Mouse (Mus musculus) liver, embryonic 12.5 days (tissue): ENCODE data around the gene Smyd4. TPM values are rescaled to one million over a fixed set of nuclear protein-coding genes. Genes with fewer than 3 reads are reported as not detected.

Experiments
- ATAC-seq: fragments of 200-750 bp; cut with Nextera tagmentation; 2 replicates; pipeline ENCODE4 v1.8.0; 2017; ENCODE audit warnings: moderate number of reproducible peaks, mild to moderate bottlenecking, moderate library complexity
- H3K27ac ChIP-seq: fragments of 300-500 bp; sonication (generic); 2 replicates; pipeline ENCODE4 v1.5.1; 2016; ENCODE audit warnings: mild to moderate bottlenecking
- H3K27me3 ChIP-seq: fragments of 300-500 bp; sonication (generic); replicated peaks from 2 replicates; pipeline ENCODE4 v1.6.1; 2016; ENCODE audit warnings: mild to moderate bottlenecking, moderate library complexity
- H3K36me3 ChIP-seq: fragments of 300-500 bp; sonication (generic); 2 replicates; pipeline ENCODE4 v1.6.1; 2016; ENCODE audit warnings: mild to moderate bottlenecking, moderate library complexity
- H3K4me1 ChIP-seq: fragments of 300-500 bp; sonication (generic); 2 replicates; pipeline ENCODE4 v1.6.1; 2016
- H3K4me2 ChIP-seq: fragments of 300-500 bp; sonication (generic); 2 replicates; pipeline ENCODE4 v1.6.1; 2016; ENCODE audit warnings: mild to moderate bottlenecking, moderate library complexity
- H3K4me3 ChIP-seq: fragments of 300-500 bp; sonication (generic); 2 replicates; pipeline ENCODE4 v1.5.1; 2016; ENCODE audit warnings: mild to moderate bottlenecking, moderate library complexity
- H3K9ac ChIP-seq: fragments of 300-500 bp; sonication (generic); 2 replicates; pipeline ENCODE4 v1.6.1; 2016; ENCODE audit warnings: mild to moderate bottlenecking, moderate library complexity
- H3K9me3 ChIP-seq: fragments of 300-500 bp; sonication (generic); replicated peaks from 2 replicates; pipeline ENCODE4 v1.6.1; 2016; ENCODE audit warnings: mild to moderate bottlenecking, moderate library complexity
- WGBS: fragments of 180-500 bp; shearing (Covaris S2); methylation state at CpG from one replicate; pipeline ENCODE4 v1.1.7; 2016; ENCODE audit not compliant: insufficient replicate concordance; 5-methylcytosine and 5-hydroxymethylcytosine counted together
- polyA plus RNA-seq: library from polyadenylated mRNA; unstranded; fragments of >200 nt; fragmentation: Nextera tagmentation; extraction: Ambion mirVana; gene quantifications from 2 replicates; pipeline ENCODE4 v1.2.1, GENCODE M21; 2016

The Smyd4 gene
- polyA plus RNA-seq, result 6.9 and 8.6 TPM in 2 replicates

DNA sequence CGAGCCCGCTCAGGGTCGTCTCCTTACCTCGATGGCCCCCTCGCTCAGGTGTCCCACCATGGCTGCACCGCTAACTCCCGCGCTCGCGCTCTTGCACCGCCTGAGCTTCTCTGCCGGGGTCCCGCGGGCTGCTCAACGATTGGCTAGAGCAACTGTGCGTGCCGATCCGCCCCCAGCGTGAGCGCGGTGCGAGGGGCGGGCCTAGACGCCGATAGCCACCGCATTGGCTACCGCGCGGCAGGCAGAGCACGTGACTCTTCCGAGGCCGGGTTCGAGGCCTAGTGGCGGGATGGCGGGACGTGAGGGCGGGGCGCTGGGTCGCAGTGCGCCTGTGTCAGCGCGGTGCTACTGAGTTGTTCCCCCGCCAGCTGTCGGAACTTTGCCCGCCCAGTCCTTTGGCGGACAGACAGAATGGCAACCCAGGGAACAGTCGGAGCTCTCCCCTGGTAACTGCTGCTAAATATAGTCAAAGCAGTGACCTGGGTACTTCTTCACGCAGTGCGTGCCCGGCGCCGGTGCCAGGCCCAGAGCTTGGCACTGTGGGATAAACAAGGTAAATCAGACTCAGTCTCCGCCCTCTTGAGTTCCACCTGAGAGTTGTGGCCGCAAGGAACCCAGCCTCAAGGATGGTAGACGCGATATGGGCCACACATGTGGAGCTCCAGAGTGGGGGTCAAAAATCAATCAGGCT is at the start of gene Smyd4, which contains the start of gene Rpa1:
TSS of gene Smyd4 (plus strand) at position 235 of the 691 bp plus-strand sequence.
TSS of gene Rpa1 (minus strand) at position 126 of the 691 bp plus-strand sequence.
- no peaks in the 10 kb centered on the region for H3K9me3 ChIP-seq
- H3K27ac ChIP-seq, result peak within 1 kb of the TSS; percentile 84
- H3K27me3 ChIP-seq, result no peaks in the 10 kb centered on the region
- peaks cover 53% of the 10 kb centered on the region for H3K4me1 ChIP-seq
- peak within 1 kb of the TSS; percentile 91 for H3K9ac ChIP-seq
- ATAC-seq, result peak; percentile 99
- peak within 1 kb of the TSS; percentile 95 for H3K4me2 ChIP-seq
- whole genome bisulfite sequencing, result under 1% methylated on average over 56 of the region's 56 CpGs
- peak within 1 kb of the TSS; percentile 85 for H3K4me3 ChIP-seq
- peaks cover 1% of the 10 kb centered on the region; the same call in 1 of the 2 replicates for H3K36me3 ChIP-seq

DNA sequence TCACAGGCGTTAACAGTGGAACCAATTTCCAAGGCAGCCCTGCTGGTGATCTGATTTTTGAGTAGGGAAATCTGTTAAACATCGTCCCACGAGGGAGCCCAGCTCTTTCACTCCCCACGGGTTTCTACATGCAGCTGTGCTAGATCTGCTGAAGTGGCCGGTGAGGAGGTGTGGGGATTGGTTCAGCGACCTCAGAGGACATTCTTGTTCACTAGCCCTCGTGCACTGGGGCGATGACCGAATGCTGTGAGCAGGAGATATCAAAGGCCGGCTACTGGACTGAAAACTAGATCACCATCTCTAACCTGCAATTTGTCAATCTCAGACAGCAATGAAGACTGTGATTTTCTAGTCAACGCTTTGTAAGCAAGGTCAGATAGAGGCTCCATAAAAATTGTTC is 49.7 kb upstream of the Smyd4 start:
- Histone ChIP-seq H3K9me3 (no peaks in the 10 kb centered on the region), H3K27ac (no peak overlapping the region), H3K9ac (no peak overlapping the region), H3K4me2 (no peak overlapping the region), H3K27me3 (peaks cover 12% of the 10 kb centered on the region), H3K4me1 (peaks cover 54% of the 10 kb centered on the region), H3K36me3 (peaks cover 44% of the 10 kb centered on the region), H3K4me3 (no peak overlapping the region)
- no peak for ATAC-seq
- 60% methylated on average over 11 of the region's 11 CpGs for WGBS

DNA sequence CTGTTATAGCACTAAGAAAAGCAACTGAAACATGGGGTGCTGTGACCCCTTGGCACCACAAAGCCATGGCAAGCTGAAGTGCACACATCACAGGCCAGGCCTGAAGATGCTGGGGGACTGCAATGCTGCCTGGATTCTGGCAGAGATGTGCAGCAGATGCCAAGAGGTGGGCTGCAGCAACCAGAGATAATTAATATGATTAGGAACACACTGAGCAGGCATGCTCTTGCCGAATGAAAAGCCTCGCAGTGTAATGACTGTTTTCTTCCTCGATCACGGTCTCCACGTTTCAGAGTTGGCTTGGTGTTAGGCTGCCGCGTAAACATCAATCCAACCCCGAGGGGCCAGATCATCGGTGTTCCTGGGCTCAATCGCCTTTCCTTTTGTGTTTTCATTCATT is 48.4 kb upstream of the Smyd4 start:
- no peak overlapping the region for H3K27ac ChIP-seq
- H3K27me3 ChIP-seq, result no peaks in the 10 kb centered on the region; the same call in 1 of the 2 replicates
- 90% methylated on average over 10 of the region's 10 CpGs for WGBS
- H3K4me2 ChIP-seq, result no peak overlapping the region
- H3K9ac ChIP-seq, result no peak overlapping the region
- peaks cover 48% of the 10 kb centered on the region for H3K4me1 ChIP-seq
- no peaks in the 10 kb centered on the region for H3K9me3 ChIP-seq
- H3K36me3 ChIP-seq, result peaks cover 57% of the 10 kb centered on the region
- no peak for ATAC-seq
- H3K4me3 ChIP-seq, result no peak overlapping the region

DNA sequence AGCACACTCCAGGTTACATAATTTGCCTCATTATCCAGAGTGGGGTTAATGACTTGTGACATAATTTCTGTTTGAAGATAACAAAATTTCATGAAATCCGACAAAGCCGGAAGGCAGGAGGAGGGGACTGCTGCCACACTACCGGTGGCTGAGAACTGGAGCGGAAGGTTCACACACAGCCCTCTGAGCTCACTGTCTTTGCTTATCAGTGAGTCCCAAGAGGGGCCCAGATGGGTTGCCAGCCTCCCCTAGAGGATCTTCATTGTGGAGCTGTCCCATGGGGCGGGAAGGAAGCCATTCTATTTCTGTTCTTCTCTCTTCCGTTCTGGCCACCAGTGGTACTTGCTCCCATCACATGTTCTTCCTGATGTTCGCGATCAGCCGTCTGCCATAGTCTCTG is 47.3 kb upstream of the Smyd4 start:
- peak; percentile 88 for ATAC-seq
- H3K4me1 ChIP-seq, result peaks cover 51% of the 10 kb centered on the region
- H3K9ac ChIP-seq, result peak overlapping the region; percentile 44; the same call in 1 of the 2 replicates
- peaks cover 69% of the 10 kb centered on the region for H3K36me3 ChIP-seq
- H3K4me3 ChIP-seq, result no peak overlapping the region
- H3K4me2 ChIP-seq, result peak overlapping the region; percentile 35
- WGBS, result 38% methylated on average over 9 of the region's 9 CpGs
- H3K9me3 ChIP-seq, result no peaks in the 10 kb centered on the region
- H3K27ac ChIP-seq, result peak overlapping the region; percentile 71
- no peaks in the 10 kb centered on the region for H3K27me3 ChIP-seq

DNA sequence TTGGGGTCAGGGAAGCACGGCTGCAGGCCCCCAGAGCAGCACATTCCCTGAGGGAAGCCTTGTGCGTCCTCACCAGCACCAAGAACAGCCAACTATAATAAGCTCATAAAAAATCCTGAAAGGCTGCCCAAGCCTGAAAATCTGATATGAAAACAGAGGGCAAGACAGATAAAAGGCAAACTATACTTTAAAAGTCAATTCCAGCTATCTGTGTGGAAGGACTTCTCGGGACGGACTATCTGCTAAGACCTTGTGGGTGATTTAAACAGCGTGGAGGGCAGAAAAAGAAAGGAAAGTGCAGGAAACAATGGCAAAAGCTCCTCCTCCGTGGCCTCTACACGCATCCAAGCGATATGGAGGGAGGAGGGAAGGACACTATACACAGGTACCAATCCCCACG is 43.4 kb upstream of the Smyd4 start:
- no peak overlapping the region for H3K4me2 ChIP-seq
- H3K4me3 ChIP-seq, result no peak overlapping the region
- no peak overlapping the region for H3K9ac ChIP-seq
- no peaks in the 10 kb centered on the region for H3K27me3 ChIP-seq
- H3K27ac ChIP-seq, result no peak overlapping the region
- H3K36me3 ChIP-seq, result peaks cover 99% of the 10 kb centered on the region
- 51% methylated on average over 9 of the region's 9 CpGs for WGBS
- ATAC-seq, result no peak
- no peaks in the 10 kb centered on the region for H3K9me3 ChIP-seq
- H3K4me1 ChIP-seq, result peaks cover 37% of the 10 kb centered on the region

DNA sequence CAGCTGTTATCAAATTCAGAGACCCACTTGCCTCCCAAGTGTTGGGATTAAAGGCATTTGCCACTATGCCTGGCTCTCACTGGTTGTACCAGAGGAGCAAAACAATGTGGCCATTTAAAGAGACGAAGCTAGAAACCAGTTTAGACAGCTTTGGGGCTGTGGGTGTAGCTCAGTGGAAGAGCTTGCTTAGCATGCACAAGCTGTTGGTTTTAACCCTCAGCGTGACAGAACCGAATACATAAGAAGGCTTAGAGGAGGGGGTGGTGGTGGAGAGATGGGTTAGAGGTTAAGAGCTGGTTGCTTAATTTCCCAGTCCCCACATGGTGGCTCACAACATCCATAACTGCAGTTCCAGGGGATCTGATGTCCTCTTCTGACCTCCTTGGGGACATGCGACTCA is 39.6 kb upstream of the Smyd4 start:
- H3K36me3 ChIP-seq, result peaks cover 99% of the 10 kb centered on the region
- no peaks in the 10 kb centered on the region for H3K9me3 ChIP-seq

DNA sequence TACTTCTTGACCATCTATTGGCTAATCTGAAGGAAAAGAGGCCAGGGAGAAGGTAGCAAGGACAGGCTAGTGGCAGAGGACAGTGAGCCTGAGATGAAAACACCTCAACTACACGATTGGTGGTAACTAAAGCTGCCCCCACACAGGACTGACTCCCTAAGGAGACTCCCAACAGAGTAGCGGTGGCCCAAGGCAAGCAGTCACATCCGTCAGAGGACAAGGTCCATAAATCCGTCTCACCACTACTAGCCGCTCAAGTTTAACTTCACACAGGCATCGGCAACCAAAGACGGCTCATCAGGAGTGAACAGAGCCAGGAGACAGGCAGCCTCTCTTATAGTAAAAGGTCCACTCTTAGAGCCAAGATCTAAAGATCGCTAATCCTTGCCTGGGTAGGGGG is 37.4 kb upstream of the Smyd4 start:
- Histone ChIP-seq H3K4me2 (no peak overlapping the region), H3K9me3 (no peaks in the 10 kb centered on the region), H3K27ac (no peak overlapping the region), H3K9ac (no peak overlapping the region), H3K36me3 (peaks cover 98% of the 10 kb centered on the region), H3K27me3 (no peaks in the 10 kb centered on the region), H3K4me1 (peaks cover 19% of the 10 kb centered on the region), H3K4me3 (no peak overlapping the region)
- 89% methylated on average over 8 of the region's 8 CpGs for WGBS
- ATAC-seq, result no peak

More for the DNA sequence above, 39.6 kb upstream of the Smyd4 start:
- no peak for ATAC-seq
- no peak overlapping the region for H3K4me2 ChIP-seq
- no peak overlapping the region for H3K9ac ChIP-seq
- no peak overlapping the region for H3K27ac ChIP-seq
- no peaks in the 10 kb centered on the region for H3K27me3 ChIP-seq
- H3K4me1 ChIP-seq, result peaks cover 19% of the 10 kb centered on the region; the same call in 1 of the 2 replicates
- WGBS, result 84% methylated on average over 4 of the region's 4 CpGs
- no peak overlapping the region for H3K4me3 ChIP-seq

- Histone ChIP-seq H3K4me3 (no peak overlapping the region), H3K27me3 (no peaks in the 10 kb centered on the region), H3K9ac (no peak overlapping the region), H3K4me2 (no peak overlapping the region), H3K36me3 (peaks cover 98% of the 10 kb centered on the region), H3K4me1 (peaks cover 18% of the 10 kb centered on the region), H3K9me3 (no peaks in the 10 kb centered on the region), H3K27ac (no peak overlapping the region)
- WGBS, result 89% methylated on average over 6 of the region's 6 CpGs
- no peak for ATAC-seq
Observed at GRCm38 (mm10) chr11:75311751-75312150, 36.5 kb upstream of the Smyd4 start.

GRCm38 (mm10) chr11:75313834-75314233 is 34.4 kb upstream of the Smyd4 start:
- no peaks in the 10 kb centered on the region for H3K9me3 ChIP-seq
- no peak overlapping the region for H3K4me3 ChIP-seq
- peaks cover 18% of the 10 kb centered on the region for H3K4me1 ChIP-seq
- no peak overlapping the region for H3K9ac ChIP-seq
- no peaks in the 10 kb centered on the region for H3K27me3 ChIP-seq
- no peak overlapping the region for H3K4me2 ChIP-seq
- peak; percentile 68 for ATAC-seq
- H3K36me3 ChIP-seq, result peaks cover 98% of the 10 kb centered on the region
- H3K27ac ChIP-seq, result peak overlapping the region; percentile 46; the same call in 1 of the 2 replicates
- WGBS, result 41% methylated on average over 8 of the region's 8 CpGs

DNA sequence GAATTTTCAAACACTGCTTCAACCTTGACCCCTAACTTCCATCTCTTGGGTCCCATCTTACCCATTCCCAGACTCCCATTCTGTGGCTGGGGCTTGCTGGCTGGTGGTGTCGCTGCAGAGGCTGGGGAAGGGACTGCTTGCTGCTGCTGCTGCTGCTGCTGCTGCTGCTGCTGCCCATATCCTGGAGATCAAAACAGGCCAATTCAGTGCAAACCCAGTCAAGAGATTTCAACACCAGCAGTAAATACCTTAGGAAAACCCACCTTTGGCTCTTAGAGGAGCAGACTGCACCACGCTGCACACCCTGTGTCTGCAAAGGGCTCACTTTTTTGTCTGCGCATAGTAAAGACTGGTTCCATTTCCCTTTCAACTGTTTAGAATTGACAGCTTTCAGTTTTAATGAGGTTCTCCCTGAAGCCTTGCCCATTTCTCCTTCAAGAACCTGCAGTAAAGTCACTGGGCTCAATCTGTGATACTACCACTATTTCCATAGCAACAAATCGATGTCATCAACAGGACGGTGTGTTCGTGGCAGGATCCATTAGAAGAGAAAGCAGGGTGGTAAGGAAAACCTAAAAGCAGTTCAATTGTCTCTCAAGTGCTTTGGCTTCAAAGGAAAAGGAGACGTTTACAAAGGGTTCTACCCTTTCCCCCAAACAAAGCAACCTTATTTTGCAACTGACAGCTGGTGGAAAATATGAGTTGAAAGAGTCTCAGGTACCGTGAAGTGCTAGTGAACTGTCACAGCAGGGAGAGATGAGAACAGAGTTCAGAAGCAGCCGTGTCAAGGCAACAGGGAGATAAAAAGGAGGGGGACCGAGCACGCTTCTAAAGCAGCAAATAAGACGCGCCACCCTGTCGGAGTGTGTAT is 29.6 kb upstream of the Smyd4 start:
- peaks cover 63% of the 10 kb centered on the region for H3K36me3 ChIP-seq
- H3K27me3 ChIP-seq, result no peaks in the 10 kb centered on the region
- H3K4me3 ChIP-seq, result no peak overlapping the region
- no peak overlapping the region for H3K4me2 ChIP-seq
- no peaks in the 10 kb centered on the region for H3K9me3 ChIP-seq
- no peak overlapping the region for H3K9ac ChIP-seq
- H3K4me1 ChIP-seq, result peaks cover 50% of the 10 kb centered on the region
- WGBS, result 71% methylated on average over 14 of the region's 14 CpGs
- H3K27ac ChIP-seq, result no peak overlapping the region
- ATAC-seq, result no peak

- H3K9ac ChIP-seq, result no peak overlapping the region
- WGBS, result 69% methylated on average over 5 of the region's 5 CpGs
- H3K27ac ChIP-seq, result no peak overlapping the region
- H3K9me3 ChIP-seq, result no peaks in the 10 kb centered on the region
- no peaks in the 10 kb centered on the region for H3K27me3 ChIP-seq
- no peak for ATAC-seq
- H3K4me2 ChIP-seq, result no peak overlapping the region
- H3K4me3 ChIP-seq, result no peak overlapping the region
- H3K36me3 ChIP-seq, result peaks cover 60% of the 10 kb centered on the region
- H3K4me1 ChIP-seq, result peaks cover 48% of the 10 kb centered on the region
Observed at GRCm38 (mm10) chr11:75319246-75319645, 29.0 kb upstream of the Smyd4 start.

DNA sequence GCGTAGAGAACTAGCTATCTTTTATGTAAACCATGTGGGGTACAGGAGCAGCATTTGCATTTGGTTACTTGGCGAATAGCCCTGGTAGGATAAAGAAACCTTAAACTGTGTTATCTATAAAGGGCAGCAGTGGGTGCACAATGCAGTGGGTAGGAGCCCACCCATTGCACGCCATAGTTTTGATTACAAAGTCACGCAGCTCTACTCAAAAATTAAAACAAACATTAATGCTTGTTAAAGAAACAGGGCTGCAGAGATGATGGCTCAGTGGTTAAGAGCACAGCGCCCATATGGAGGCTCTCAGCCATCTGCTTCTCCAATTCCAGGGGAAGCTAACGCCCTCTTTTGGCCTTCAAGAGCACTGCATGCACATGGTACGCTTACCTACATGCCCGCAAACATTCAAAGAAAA is 24.9 kb upstream of the Smyd4 start:
- Histone ChIP-seq H3K9me3 (no peaks in the 10 kb centered on the region), H3K4me3 (no peak overlapping the region), H3K27ac (peak overlapping the region; percentile 42; the same call in 1 of the 2 replicates), H3K4me2 (peak overlapping the region; percentile 29), H3K36me3 (peaks cover 59% of the 10 kb centered on the region), H3K4me1 (peaks cover 65% of the 10 kb centered on the region), H3K9ac (no peak overlapping the region), H3K27me3 (no peaks in the 10 kb centered on the region)
- ATAC-seq, result peak; percentile 67; the same call in 1 of the 2 replicates
- 49% methylated on average over 8 of the region's 8 CpGs for WGBS
